Mouse (Mus musculus) liver, adult 2 months (tissue): Measurements from ENCODE around the gene Fcho1.

ENCODE experiments used
- CTCF ChIP-seq: fragments of 200-500 bp; IDR thresholded peaks from 2 replicates; pipeline ENCODE4 v1.5.1; 2011; ENCODE audit warnings: low read depth, low read length, control low read depth
- POLR2A ChIP-seq: fragments of 200-500 bp; IDR thresholded peaks from 2 replicates; pipeline ENCODE4 v1.6.1; 2011; ENCODE audit warnings: low read length, control low read depth; ENCODE audit not compliant: insufficient read depth; ENCODE audit errors: extremely low read depth

GRCm38 (mm10) chr8:71679550-71680168 lies 45.9 kb downstream of the Fcho1 start:
- no peak for TF ChIP-seq CTCF
- TF ChIP-seq POLR2A = no peak
